Mouse (Mus musculus) midbrain, embryonic 12.5 days (tissue): ENCODE results near the gene Bckdk. TPM values are rescaled to one million over a fixed set of nuclear protein-coding genes. Genes with fewer than 3 reads are reported as not detected.
"Not testable (repeated sequence)": the region's sequence is repeated elsewhere in the genome, so short reads cannot be mapped to it uniquely, and the experiment has no call there.

ENCODE experiments used
- ATAC-seq: fragments of 200-750 bp; cut with Nextera tagmentation; 2 replicates; pipeline ENCODE4 v1.8.0; 2017; ENCODE audit warnings: low read depth, moderate TSS enrichment, moderate library complexity; ENCODE audit not compliant: low FRiP score
- H3K27ac ChIP-seq: fragments of 300-500 bp; sonication (generic); replicated peaks from 2 replicates; pipeline ENCODE4 v1.5.1; 2016; ENCODE audit warnings: mild to moderate bottlenecking
- H3K27me3 ChIP-seq: fragments of 300-500 bp; sonication (generic); 2 replicates; pipeline ENCODE4 v1.6.1; 2016; ENCODE audit warnings: mild to moderate bottlenecking
- H3K36me3 ChIP-seq: fragments of 300-500 bp; sonication (generic); 2 replicates; pipeline ENCODE4 v1.6.1; 2016
- H3K4me1 ChIP-seq: fragments of 300-500 bp; sonication (generic); 2 replicates; pipeline ENCODE4 v1.6.1; 2016
- H3K4me2 ChIP-seq: fragments of 300-500 bp; sonication (generic); replicated peaks from 2 replicates; pipeline ENCODE4 v1.6.1; 2016; ENCODE audit warnings: mild to moderate bottlenecking, moderate library complexity
- H3K4me3 ChIP-seq: fragments of 300-500 bp; sonication (generic); 2 replicates; pipeline ENCODE4 v1.5.1; 2016; ENCODE audit warnings: mild to moderate bottlenecking
- H3K9ac ChIP-seq: fragments of 300-500 bp; sonication (generic); replicated peaks from 2 replicates; pipeline ENCODE4 v1.6.1; 2016; ENCODE audit warnings: mild to moderate bottlenecking, moderate library complexity
- H3K9me3 ChIP-seq: fragments of 300-500 bp; sonication (generic); 2 replicates; pipeline ENCODE4 v1.6.1; 2016; ENCODE audit warnings: mild to moderate bottlenecking
- WGBS: fragments of 180-500 bp; shearing (Covaris S2); methylation state at CpG from one replicate; pipeline ENCODE4 v1.1.7; 2016; 5-methylcytosine and 5-hydroxymethylcytosine counted together
- polyA plus RNA-seq: library from polyadenylated mRNA; unstranded; fragments of >200 nt; fragmentation: Nextera tagmentation; extraction: Ambion mirVana; gene quantifications from 2 replicates; pipeline ENCODE4 v1.2.1, GENCODE M21; 2016

Bckdk gene
- polyA plus RNA-seq, 1 experiment from 2014 or later: 83.7 TPM

DNA sequence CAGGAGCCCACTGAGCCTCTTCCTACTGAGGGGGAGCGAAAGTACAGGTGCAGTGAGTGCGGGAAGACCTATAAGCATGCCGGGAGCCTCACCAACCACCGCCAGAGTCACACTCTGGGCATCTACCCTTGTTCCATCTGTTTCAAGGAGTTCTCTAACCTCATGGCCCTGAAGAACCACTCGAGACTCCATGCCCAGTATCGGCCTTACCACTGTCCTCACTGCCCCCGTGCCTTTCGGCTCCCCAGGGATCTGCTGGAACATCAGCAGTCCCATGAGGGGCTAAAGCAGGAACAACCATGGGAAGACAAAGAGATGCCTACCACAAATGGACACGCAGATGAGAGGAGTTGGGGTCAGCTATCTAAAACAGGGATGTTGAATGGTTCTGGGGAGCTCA is 24.6 kb upstream of the Bckdk start:
- H3K36me3 ChIP-seq: peaks cover 66% of the 10 kb centered on the region
- peaks cover 31% of the 10 kb centered on the region for H3K4me1 ChIP-seq
- 98% methylated on average over 9 of the region's 9 CpGs for WGBS
- no peak overlapping the region for H3K9ac ChIP-seq
- no peak overlapping the region for H3K4me3 ChIP-seq
- no peaks in the 10 kb centered on the region for H3K9me3 ChIP-seq
- ATAC-seq: no peak
- H3K4me2 ChIP-seq: no peak overlapping the region
- no peaks in the 10 kb centered on the region for H3K27me3 ChIP-seq
- no peak overlapping the region for H3K27ac ChIP-seq

DNA sequence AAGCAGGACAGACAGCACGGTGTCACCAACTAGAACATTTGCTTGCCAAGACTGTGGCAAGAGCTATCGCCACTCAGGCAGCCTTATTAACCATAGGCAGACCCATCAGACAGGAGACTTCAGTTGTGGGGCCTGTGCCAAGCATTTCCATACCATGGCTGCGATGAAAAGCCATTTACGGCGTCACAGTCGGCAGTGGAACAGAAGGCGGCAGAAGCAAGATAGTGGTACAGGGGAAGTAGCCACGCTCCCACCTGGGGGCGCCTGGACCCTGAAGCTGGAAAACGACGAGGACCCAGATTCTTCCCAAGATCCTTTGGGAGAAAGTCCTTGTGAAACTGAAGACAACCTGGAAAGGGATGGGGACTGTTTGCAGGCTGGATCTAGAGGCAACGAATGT is 23.5 kb upstream of the Bckdk start:
- no peaks in the 10 kb centered on the region for H3K27me3 ChIP-seq
- 86% methylated on average over 12 of the region's 12 CpGs for WGBS
- no peak overlapping the region for H3K9ac ChIP-seq
- no peak overlapping the region for H3K4me3 ChIP-seq
- peaks cover 76% of the 10 kb centered on the region for H3K36me3 ChIP-seq
- ATAC-seq: no peak
- no peak overlapping the region for H3K4me2 ChIP-seq
- H3K4me1 ChIP-seq: peaks cover 36% of the 10 kb centered on the region
- no peak overlapping the region for H3K27ac ChIP-seq
- H3K9me3 ChIP-seq: no peaks in the 10 kb centered on the region

- H3K4me3 ChIP-seq: no peak overlapping the region
- H3K27me3 ChIP-seq: no peaks in the 10 kb centered on the region
- no peak overlapping the region for H3K4me2 ChIP-seq
- H3K9me3 ChIP-seq: no peaks in the 10 kb centered on the region
- 83% methylated on average over 6 of the region's 6 CpGs for WGBS
- H3K36me3 ChIP-seq: peaks cover 96% of the 10 kb centered on the region
- H3K4me1 ChIP-seq: peaks cover 26% of the 10 kb centered on the region
- no peak for ATAC-seq
- no peak overlapping the region for H3K9ac ChIP-seq
- no peak overlapping the region for H3K27ac ChIP-seq
Measured at GRCm38 (mm10) chr7:127885951-127886350, 17.9 kb upstream of the Bckdk start.

DNA sequence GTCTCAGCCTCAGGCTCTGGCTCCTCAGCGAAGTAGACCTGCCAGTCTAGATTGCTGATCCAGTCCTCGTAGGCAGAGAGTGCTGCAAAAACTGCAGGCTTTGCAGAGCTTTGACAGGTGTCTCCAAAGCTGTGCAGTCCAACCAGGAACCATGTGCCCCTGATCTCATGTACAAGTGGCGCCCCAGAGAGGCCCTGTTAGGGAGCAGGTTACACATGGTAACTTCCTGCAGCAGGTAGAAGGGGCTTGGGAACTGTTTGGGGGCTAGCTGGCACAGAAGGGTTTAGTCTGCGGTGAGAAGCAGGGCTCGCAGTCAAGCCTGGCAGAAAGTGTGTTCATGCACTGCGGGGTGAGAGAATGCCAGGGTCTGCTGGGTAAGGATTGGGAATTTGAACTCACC is 17.3 kb upstream of the Bckdk start:
- no peak for ATAC-seq
- no peaks in the 10 kb centered on the region for H3K9me3 ChIP-seq
- no peak overlapping the region for H3K27ac ChIP-seq
- H3K4me2 ChIP-seq: no peak overlapping the region
- H3K4me1 ChIP-seq: peaks cover 26% of the 10 kb centered on the region
- no peaks in the 10 kb centered on the region for H3K27me3 ChIP-seq
- H3K36me3 ChIP-seq: peaks cover 96% of the 10 kb centered on the region
- WGBS: 90% methylated on average over 6 of the region's 6 CpGs
- H3K4me3 ChIP-seq: no peak overlapping the region
- no peak overlapping the region for H3K9ac ChIP-seq

DNA sequence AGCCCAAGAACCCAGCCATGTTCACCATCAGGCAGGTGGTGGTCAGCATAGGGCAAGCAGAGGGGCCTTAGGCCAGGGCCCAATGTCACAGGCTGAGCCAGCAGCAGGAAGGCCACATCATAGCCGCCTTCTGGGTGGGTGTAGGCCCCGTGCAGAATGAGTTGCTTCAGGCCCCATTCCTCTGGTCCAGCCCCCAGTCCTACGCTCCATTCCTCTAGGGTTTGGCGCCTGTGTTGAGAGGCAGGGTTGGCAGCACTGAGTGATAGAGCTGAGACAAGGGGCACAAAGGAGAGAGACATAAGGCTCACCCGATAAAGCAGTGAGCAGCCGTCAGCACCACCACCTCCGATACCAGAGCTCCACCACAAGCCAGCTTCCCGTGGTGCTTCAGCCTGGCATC is 16.7 kb upstream of the Bckdk start:
- Histone ChIP-seq H3K9me3 (no peaks in the 10 kb centered on the region), H3K4me2 (no peak overlapping the region), H3K9ac (no peak overlapping the region), H3K27me3 (no peaks in the 10 kb centered on the region), H3K36me3 (peaks cover 96% of the 10 kb centered on the region), H3K4me3 (no peak overlapping the region), H3K27ac (no peak overlapping the region), H3K4me1 (peaks cover 26% of the 10 kb centered on the region)
- WGBS: 88% methylated on average over 8 of the region's 8 CpGs
- no peak for ATAC-seq

DNA sequence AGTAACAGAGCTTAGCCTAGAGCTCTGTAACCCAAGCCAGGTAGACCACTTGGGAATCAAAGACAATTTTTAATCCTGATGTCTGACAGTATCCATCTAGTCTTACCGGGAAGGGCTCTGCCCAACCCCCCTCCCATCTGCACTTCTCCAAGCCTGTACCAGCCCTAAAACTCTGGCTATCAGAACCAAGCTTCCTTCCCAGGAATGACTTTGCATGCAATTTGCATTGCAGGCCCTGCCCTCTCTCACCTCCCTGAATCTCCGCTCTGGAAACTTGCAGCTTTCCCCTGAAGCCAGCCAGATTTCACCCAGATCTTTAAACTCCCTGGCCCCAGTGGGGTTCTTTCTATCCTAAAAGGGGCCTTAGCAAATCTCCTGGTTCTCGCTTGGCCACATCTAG is 16.1 kb upstream of the Bckdk start:
- Histone ChIP-seq H3K27ac (no peak overlapping the region), H3K4me3 (no peak overlapping the region), H3K9me3 (no peaks in the 10 kb centered on the region), H3K4me2 (no peak overlapping the region), H3K36me3 (peaks cover 93% of the 10 kb centered on the region), H3K4me1 (peaks cover 21% of the 10 kb centered on the region), H3K9ac (no peak overlapping the region), H3K27me3 (no peaks in the 10 kb centered on the region)
- ATAC-seq: no peak
- WGBS: 84% methylated on average over 3 of the region's 3 CpGs

DNA sequence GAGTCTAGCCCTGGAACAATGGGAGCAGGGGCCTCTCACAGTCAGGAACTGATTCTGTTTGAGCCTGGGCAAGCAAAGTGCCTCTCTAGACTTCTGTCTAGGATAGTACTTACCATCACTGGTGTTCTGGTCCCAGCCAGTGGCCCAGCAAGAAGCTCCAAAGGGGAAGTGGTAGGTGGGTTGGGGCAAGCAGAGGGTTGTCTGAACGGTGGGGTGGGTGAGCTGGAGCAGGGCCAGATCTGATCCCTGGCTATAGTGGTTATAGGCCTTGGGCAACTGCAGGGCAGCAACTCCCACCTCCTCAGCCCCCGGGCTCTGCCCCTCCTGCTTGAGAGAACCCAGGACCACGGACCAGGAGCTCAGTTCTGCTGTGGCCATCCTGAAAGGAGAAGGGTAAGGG is 15.1 kb upstream of the Bckdk start:
- no peaks in the 10 kb centered on the region for H3K9me3 ChIP-seq
- H3K4me3 ChIP-seq: no peak overlapping the region
- H3K9ac ChIP-seq: no peak overlapping the region
- H3K27ac ChIP-seq: no peak overlapping the region
- peaks cover 89% of the 10 kb centered on the region for H3K36me3 ChIP-seq
- peaks cover 13% of the 10 kb centered on the region for H3K4me1 ChIP-seq
- H3K27me3 ChIP-seq: no peaks in the 10 kb centered on the region
- no peak overlapping the region for H3K4me2 ChIP-seq
- 70% methylated on average over 3 of the region's 3 CpGs for WGBS
- ATAC-seq: no peak

DNA sequence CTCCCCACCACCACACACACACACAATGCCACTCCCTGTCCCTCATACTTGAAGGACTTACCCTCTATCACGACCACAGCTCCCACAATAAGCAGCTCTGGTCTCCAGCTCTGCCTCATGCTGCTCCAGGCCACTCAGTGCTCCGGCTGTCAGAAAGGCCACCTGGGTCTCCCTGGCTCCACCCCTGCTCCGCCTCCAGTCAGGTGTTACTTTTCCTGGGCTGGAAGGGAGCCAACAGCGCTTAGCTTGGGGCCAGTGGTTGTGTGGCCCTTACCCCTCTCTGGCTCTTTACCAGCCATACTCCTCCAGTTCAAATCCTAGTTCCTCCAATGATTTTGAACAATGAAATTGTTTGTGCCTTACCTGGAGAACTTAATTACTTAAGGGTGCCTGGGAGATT is 13.1 kb upstream of the Bckdk start, which contains the start of gene Prss53:
TSS of gene Prss53 (minus strand) at position 173 of the 400 bp plus-strand sequence.
- Histone ChIP-seq H3K27me3 (no peaks in the 10 kb centered on the region), H3K4me1 (peaks cover 11% of the 10 kb centered on the region), H3K4me3 (no peak within 1 kb of the TSS), H3K27ac (no peak within 1 kb of the TSS), H3K9ac (no peak within 1 kb of the TSS), H3K9me3 (no peaks in the 10 kb centered on the region), H3K4me2 (no peak within 1 kb of the TSS), H3K36me3 (peaks cover 71% of the 10 kb centered on the region)
- ATAC-seq: no peak
- 52% methylated on average over 4 of the region's 4 CpGs for WGBS

GRCm38 (mm10) chr7:127894480-127894879 is 9.4 kb upstream of the Bckdk start:
- 83% methylated on average over 5 of the region's 5 CpGs for WGBS
- ATAC-seq: no peak
- Histone ChIP-seq H3K9me3 (no peaks in the 10 kb centered on the region), H3K4me3 (peak overlapping the region; percentile 58; the same call in 1 of the 2 replicates), H3K4me1 (peaks cover 11% of the 10 kb centered on the region), H3K4me2 (peak overlapping the region; percentile 81), H3K9ac (no peak overlapping the region), H3K36me3 (peaks cover 34% of the 10 kb centered on the region), H3K27me3 (no peaks in the 10 kb centered on the region), H3K27ac (no peak overlapping the region)

DNA sequence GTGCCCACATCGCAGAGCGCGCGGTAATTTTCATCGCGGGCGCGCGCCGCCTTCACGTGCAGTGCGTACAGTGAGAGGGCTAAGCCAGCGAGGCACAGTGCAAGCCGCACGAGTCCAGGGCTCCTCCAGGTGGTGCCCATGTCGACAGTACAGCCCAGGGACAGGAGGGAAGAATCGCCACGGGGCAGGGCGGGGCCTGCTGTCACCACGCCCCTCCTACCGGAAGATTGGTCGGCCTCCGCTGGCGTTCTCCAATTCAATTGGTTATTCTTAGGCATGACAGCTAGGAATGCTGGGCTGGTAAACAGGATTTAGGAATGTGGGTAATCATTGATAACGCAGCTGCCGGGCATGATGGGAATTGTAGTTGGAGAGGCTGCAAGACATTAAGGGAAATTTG is 8.4 kb upstream of the Bckdk start, which contains the start of the genes Gm21974 and Vkorc1:
TSS of gene Gm21974 (minus strand) at position 13 of the 400 bp plus-strand sequence.
TSS of gene Vkorc1 (minus strand) at position 176 of the 400 bp plus-strand sequence.
- Histone ChIP-seq H3K9ac (peak within 1 kb of the TSS; percentile 65), H3K4me1 (peaks cover 11% of the 10 kb centered on the region), H3K9me3 (no peaks in the 10 kb centered on the region), H3K27me3 (no peaks in the 10 kb centered on the region), H3K4me2 (peak within 1 kb of the TSS; percentile 81), H3K36me3 (peaks cover 27% of the 10 kb centered on the region), H3K27ac (peak within 1 kb of the TSS; percentile 66; the same call in 1 of the 2 replicates), H3K4me3 (peak within 1 kb of the TSS; percentile 58)
- peak; percentile 99 for ATAC-seq
- under 1% methylated on average over 26 of the region's 26 CpGs for WGBS

DNA sequence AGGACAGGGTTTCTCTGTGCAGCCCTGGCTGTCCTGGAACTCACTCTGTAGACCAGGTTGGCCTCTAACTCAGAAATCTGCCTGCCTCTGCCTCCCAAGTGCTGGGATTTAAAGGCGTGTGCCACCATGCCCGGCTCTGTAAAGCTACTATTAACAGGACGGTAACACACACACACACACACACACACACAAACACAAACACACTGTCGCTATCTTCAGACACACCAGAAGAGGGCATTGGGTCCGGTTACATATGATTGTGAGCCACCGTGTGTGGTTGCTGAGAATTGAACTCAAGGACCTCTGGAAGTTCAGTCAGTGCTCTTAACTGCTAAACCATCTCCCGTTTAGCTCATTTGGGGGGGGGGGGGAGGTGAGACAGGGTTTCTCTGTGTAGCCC is 8.0 kb upstream of the Bckdk start:
- not testable (repeated sequence) for H3K27ac ChIP-seq, H3K27me3 ChIP-seq, H3K9ac ChIP-seq, ATAC-seq, H3K9me3 ChIP-seq
- H3K4me3 ChIP-seq: peak overlapping the region; percentile 58
- 75% methylated on average over 7 of the region's 7 CpGs for WGBS
- peaks cover 23% of the 10 kb centered on the region for H3K36me3 ChIP-seq
- peak overlapping the region; percentile 81 for H3K4me2 ChIP-seq
- H3K4me1 ChIP-seq: peaks cover 11% of the 10 kb centered on the region

- no peak for ATAC-seq
- WGBS: 60% methylated on average over 13 of the region's 13 CpGs
- no peaks in the 10 kb centered on the region for H3K9me3 ChIP-seq
- no peak overlapping the region for H3K4me3 ChIP-seq
- no peak overlapping the region for H3K4me2 ChIP-seq
- H3K27ac ChIP-seq: no peak overlapping the region
- no peak overlapping the region for H3K9ac ChIP-seq
- peaks cover 18% of the 10 kb centered on the region; the same call in 1 of the 2 replicates for H3K36me3 ChIP-seq
- H3K4me1 ChIP-seq: peaks cover 11% of the 10 kb centered on the region
- no peaks in the 10 kb centered on the region for H3K27me3 ChIP-seq
Measured at GRCm38 (mm10) chr7:127896384-127896783, 7.5 kb upstream of the Bckdk start.

- 92% methylated on average over 7 of the region's 7 CpGs for WGBS
- Histone ChIP-seq H3K4me3 (no peak overlapping the region), H3K36me3 (0 out of 2 replicates have a peak, but pooled peaks cover 9% of the 10 kb centered on the region), H3K4me1 (peaks cover 11% of the 10 kb centered on the region), H3K9me3 (no peaks in the 10 kb centered on the region), H3K4me2 (no peak overlapping the region), H3K9ac (no peak overlapping the region), H3K27ac (no peak overlapping the region), H3K27me3 (no peaks in the 10 kb centered on the region)
- ATAC-seq: no peak
Measured at GRCm38 (mm10) chr7:127897542-127897941, 6.3 kb upstream of the Bckdk start.
